Mouse (Mus musculus): ENCODE measurements around the gene Smox.

GRCm38 (mm10) chr2:131520743-131521142 lies 29.4 kb downstream of the Smox start:
- TF ChIP-seq CTCF (IDR thresholded peaks at IDR 0.05; ENCODE audit: low read depth) (no peak), EP300 (IDR thresholded peaks at IDR 0.05; ENCODE audit: low read depth) (no peak)

Data from liver, embryonic 14.5 days (tissue).